Mouse (Mus musculus) stomach, embryonic 16.5 days (tissue): ENCODE results near the gene Fam83f. TPM values are rescaled to one million over a fixed set of nuclear protein-coding genes. Genes with fewer than 3 reads are reported as not detected.
A peak's percentile ranks its signal among the peaks of the same experiment; 100 is the strongest.

Experiments
- ATAC-seq: fragments of 200-750 bp; cut with Nextera tagmentation; 2 replicates; pipeline ENCODE4 v1.8.0; 2017; ENCODE audit warnings: moderate number of reproducible peaks, moderate TSS enrichment; ENCODE audit not compliant: insufficient read depth, low FRiP score
- H3K27ac ChIP-seq: fragments of 300-500 bp; sonication (generic); 2 replicates; pipeline ENCODE4 v1.5.1; 2014; ENCODE audit warnings: low read length
- H3K27me3 ChIP-seq: fragments of 300-500 bp; sonication (generic); 2 replicates; pipeline ENCODE4 v1.6.1; 2014; ENCODE audit warnings: low read length, control low read depth, mixed read lengths; ENCODE audit not compliant: control insufficient read depth, insufficient read depth
- H3K36me3 ChIP-seq: fragments of 300-500 bp; sonication (generic); 2 replicates; pipeline ENCODE4 v1.6.1; 2014; ENCODE audit warnings: low read length; ENCODE audit not compliant: control insufficient read depth, insufficient read depth
- H3K4me1 ChIP-seq: fragments of 300-500 bp; sonication (generic); 2 replicates; pipeline ENCODE4 v1.6.1; 2014; ENCODE audit warnings: low read length, control low read depth, mixed read lengths; ENCODE audit not compliant: control insufficient read depth, insufficient read depth
- H3K4me2 ChIP-seq: fragments of 300-500 bp; sonication (generic); 2 replicates; pipeline ENCODE4 v1.6.1; 2014; ENCODE audit warnings: low read depth, low read length, mixed read lengths
- H3K4me3 ChIP-seq: fragments of 300-500 bp; sonication (generic); replicated peaks from 2 replicates; pipeline ENCODE4 v1.5.1; 2014; ENCODE audit warnings: mild to moderate bottlenecking, low read length
- H3K9ac ChIP-seq: fragments of 300-500 bp; sonication (generic); 2 replicates; pipeline ENCODE4 v1.6.1; 2014; ENCODE audit warnings: low read length
- H3K9me3 ChIP-seq: fragments of 300-500 bp; sonication (generic); replicated peaks from 2 replicates; pipeline ENCODE4 v1.6.1; 2016; ENCODE audit warnings: low read length, control low read depth; ENCODE audit not compliant: control insufficient read depth
- WGBS: fragments of 180-500 bp; shearing (Covaris S2); extraction: QIAGEN DNeasy Blood & Tissue Kit; methylation state at CpG from one replicate; pipeline ENCODE4 v1.1.7; 2014; 5-methylcytosine and 5-hydroxymethylcytosine counted together
- polyA plus RNA-seq: library from polyadenylated mRNA; unstranded; fragments of >200 nt; fragmentation: Nextera tagmentation; extraction: Ambion mirVana; gene quantifications from 2 replicates; pipeline ENCODE4 v1.2.1, GENCODE M21; 2015

Fam83f gene
- polyA plus RNA-seq, result 22.0 and 22.4 TPM in 2 replicates

- H3K4me2 ChIP-seq, result peak within 1 kb of the TSS; percentile 70
- peak within 1 kb of the TSS; percentile 68 for H3K27ac ChIP-seq
- 5% methylated on average over 85 of the region's 85 CpGs for WGBS
- peak; percentile 83 for ATAC-seq
- peaks cover 11% of the 10 kb centered on the region for H3K4me1 ChIP-seq
- H3K9ac ChIP-seq, result peak within 1 kb of the TSS; percentile 77
- no peaks in the 10 kb centered on the region for H3K36me3 ChIP-seq
- peaks cover 7% of the 10 kb centered on the region; the same call in 1 of the 2 replicates for H3K27me3 ChIP-seq
- no peaks in the 10 kb centered on the region for H3K9me3 ChIP-seq
- peak within 1 kb of the TSS; percentile 58 for H3K4me3 ChIP-seq
Observed at GRCm38 (mm10) chr15:80671295-80672252, at the start of gene Fam83f. TSS of gene Fam83f (plus strand) at chr15:80671847.

GRCm38 (mm10) chr15:80623171-80623837 lies 48.3 kb upstream of the Fam83f start:
- Histone ChIP-seq H3K9me3 (no peaks in the 10 kb centered on the region), H3K4me3 (no peak overlapping the region), H3K4me2 (no peak overlapping the region), H3K27me3 (no peaks in the 10 kb centered on the region; the same call in 1 of the 2 replicates), H3K9ac (no peak overlapping the region), H3K4me1 (no peaks in the 10 kb centered on the region), H3K36me3 (no peaks in the 10 kb centered on the region), H3K27ac (no peak overlapping the region)
- ATAC-seq, result no peak
- WGBS, result 48% methylated on average over 8 of the region's 8 CpGs

GRCm38 (mm10) chr15:80626472-80626871 lies 45.2 kb upstream of the Fam83f start:
- H3K27ac ChIP-seq, result no peak overlapping the region
- H3K9ac ChIP-seq, result no peak overlapping the region
- 53% methylated on average over 6 of the region's 6 CpGs for WGBS
- no peak overlapping the region for H3K4me3 ChIP-seq
- no peak for ATAC-seq
- no peaks in the 10 kb centered on the region for H3K4me1 ChIP-seq
- H3K4me2 ChIP-seq, result no peak overlapping the region
- no peaks in the 10 kb centered on the region for H3K36me3 ChIP-seq
- H3K9me3 ChIP-seq, result no peaks in the 10 kb centered on the region
- H3K27me3 ChIP-seq, result no peaks in the 10 kb centered on the region

- Histone ChIP-seq H3K27ac (no peak overlapping the region), H3K9me3 (no peaks in the 10 kb centered on the region), H3K9ac (no peak overlapping the region), H3K27me3 (no peaks in the 10 kb centered on the region), H3K4me2 (no peak overlapping the region), H3K36me3 (no peaks in the 10 kb centered on the region), H3K4me3 (no peak overlapping the region), H3K4me1 (no peaks in the 10 kb centered on the region)
- WGBS, result 80% methylated on average over 7 of the region's 7 CpGs
- ATAC-seq, result no peak
Observed at GRCm38 (mm10) chr15:80630147-80630546, 41.5 kb upstream of the Fam83f start.

GRCm38 (mm10) chr15:80630711-80631110 lies 40.9 kb upstream of the Fam83f start:
- no peak overlapping the region for H3K4me3 ChIP-seq
- 38% methylated on average over 14 of the region's 14 CpGs for WGBS
- H3K4me1 ChIP-seq, result no peaks in the 10 kb centered on the region
- ATAC-seq, result no peak
- H3K9ac ChIP-seq, result no peak overlapping the region
- H3K4me2 ChIP-seq, result no peak overlapping the region
- H3K36me3 ChIP-seq, result no peaks in the 10 kb centered on the region
- H3K27ac ChIP-seq, result no peak overlapping the region
- H3K27me3 ChIP-seq, result no peaks in the 10 kb centered on the region
- no peaks in the 10 kb centered on the region for H3K9me3 ChIP-seq

- Histone ChIP-seq H3K27me3 (no peaks in the 10 kb centered on the region), H3K9me3 (no peaks in the 10 kb centered on the region), H3K27ac (no peak overlapping the region), H3K4me3 (no peak overlapping the region), H3K9ac (no peak overlapping the region), H3K36me3 (no peaks in the 10 kb centered on the region), H3K4me1 (no peaks in the 10 kb centered on the region), H3K4me2 (no peak overlapping the region)
- ATAC-seq, result no peak
- WGBS, result 88% methylated on average over 2 of the region's 2 CpGs
Observed at GRCm38 (mm10) chr15:80631311-80631710, 40.3 kb upstream of the Fam83f start.

GRCm38 (mm10) chr15:80632280-80632893 lies 39.3 kb upstream of the Fam83f start:
- Histone ChIP-seq H3K4me2 (no peak overlapping the region), H3K9me3 (no peaks in the 10 kb centered on the region), H3K4me1 (no peaks in the 10 kb centered on the region), H3K27me3 (no peaks in the 10 kb centered on the region), H3K36me3 (no peaks in the 10 kb centered on the region), H3K27ac (no peak overlapping the region), H3K9ac (no peak overlapping the region), H3K4me3 (no peak overlapping the region)
- ATAC-seq, result no peak
- WGBS, result 83% methylated on average over 13 of the region's 13 CpGs

GRCm38 (mm10) chr15:80634391-80635193 lies 37.1 kb upstream of the Fam83f start:
- Histone ChIP-seq H3K4me1 (peaks cover 9% of the 10 kb centered on the region; the same call in 1 of the 2 replicates), H3K4me2 (no peak overlapping the region), H3K36me3 (no peaks in the 10 kb centered on the region), H3K9ac (no peak overlapping the region), H3K9me3 (no peaks in the 10 kb centered on the region), H3K27ac (no peak overlapping the region), H3K4me3 (no peak overlapping the region), H3K27me3 (no peaks in the 10 kb centered on the region)
- WGBS, result 43% methylated on average over 11 of the region's 11 CpGs
- ATAC-seq, result no peak
